Mouse (Mus musculus) liver, embryonic 13.5 days (tissue): ENCODE measurements at regions not wholly inside any gene's neighbourhood (a gene's known extent, or its start where the extent isn't known, plus 50 kb on each side); places are given as distances from the start of the nearest gene placed in this dataset.
A peak's percentile ranks its signal among the peaks of the same experiment; 100 is the strongest.

Experiments used
- ATAC-seq: fragments of 200-750 bp; cut with Nextera tagmentation; 2 replicates; pipeline ENCODE4 v1.8.0; 2017; ENCODE audit warnings: low read depth, mild to moderate bottlenecking, moderate number of reproducible peaks, moderate library complexity
- DNase-seq: peaks from one replicate; pipeline ENCODE4 v3.0.0; 2022
- H3K27ac ChIP-seq: fragments of 300-500 bp; sonication (generic); 2 replicates; pipeline ENCODE4 v1.5.1; 2015; ENCODE audit warnings: moderate library complexity, mild to moderate bottlenecking, inconsistent platforms
- H3K27me3 ChIP-seq: fragments of 300-500 bp; sonication (generic); 2 replicates; pipeline ENCODE4 v1.6.1; 2015; ENCODE audit warnings: mild to moderate bottlenecking, inconsistent platforms
- H3K36me3 ChIP-seq: fragments of 300-500 bp; sonication (generic); 2 replicates; pipeline ENCODE4 v1.6.1; 2015; ENCODE audit warnings: mild to moderate bottlenecking, inconsistent platforms
- H3K4me1 ChIP-seq: fragments of 300-500 bp; sonication (generic); replicated peaks from 2 replicates; pipeline ENCODE4 v1.6.1; 2015; ENCODE audit warnings: inconsistent platforms
- H3K4me2 ChIP-seq: fragments of 300-500 bp; sonication (generic); 2 replicates; pipeline ENCODE4 v1.6.1; 2015; ENCODE audit warnings: inconsistent platforms, mild to moderate bottlenecking, moderate library complexity
- H3K4me3 ChIP-seq: fragments of 300-500 bp; sonication (generic); replicated peaks from 2 replicates; pipeline ENCODE4 v1.5.1; 2015; ENCODE audit warnings: mild to moderate bottlenecking, inconsistent platforms
- H3K9ac ChIP-seq: fragments of 300-500 bp; sonication (generic); 2 replicates; pipeline ENCODE4 v1.6.1; 2015; ENCODE audit warnings: mild to moderate bottlenecking, inconsistent platforms
- H3K9me3 ChIP-seq: fragments of 300-500 bp; sonication (generic); replicated peaks from 2 replicates; pipeline ENCODE4 v1.6.1; 2016; ENCODE audit warnings: inconsistent platforms
- WGBS: fragments of 180-500 bp; shearing (Covaris S2); methylation state at CpG from one replicate; pipeline ENCODE4 v1.1.7; 2015; ENCODE audit not compliant: insufficient replicate concordance; 5-methylcytosine and 5-hydroxymethylcytosine counted together

DNA sequence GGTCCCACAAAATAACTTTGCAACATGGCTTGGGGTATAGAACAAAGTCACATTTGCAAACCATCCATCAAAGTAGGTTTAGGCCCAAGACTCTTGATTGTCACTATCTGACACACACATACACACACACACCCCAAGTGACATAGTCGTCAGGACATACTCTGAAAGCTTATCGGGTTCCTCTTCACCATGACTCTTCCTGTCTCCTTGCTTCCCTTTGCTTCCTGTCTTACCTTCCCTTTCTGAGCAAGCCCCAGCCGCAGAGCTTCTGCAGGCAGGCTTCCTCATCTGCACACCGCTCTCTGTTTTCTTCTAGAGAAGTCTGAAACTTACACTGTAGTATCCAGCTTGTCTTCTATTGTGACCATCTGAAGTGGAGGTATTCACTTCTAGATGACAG lies 368.9 kb downstream of the H2al1j start:
- Histone ChIP-seq H3K27ac (no peak overlapping the region), H3K36me3 (no peaks in the 10 kb centered on the region), H3K4me2 (no peak overlapping the region), H3K4me3 (no peak overlapping the region), H3K9ac (no peak overlapping the region), H3K27me3 (no peaks in the 10 kb centered on the region), H3K9me3 (no peaks in the 10 kb centered on the region), H3K4me1 (peaks cover 27% of the 10 kb centered on the region)
- DNase-seq (peak; percentile 5), ATAC-seq (peak; percentile 84)
- 39% methylated on average over 4 of the region's 4 CpGs for WGBS

DNA sequence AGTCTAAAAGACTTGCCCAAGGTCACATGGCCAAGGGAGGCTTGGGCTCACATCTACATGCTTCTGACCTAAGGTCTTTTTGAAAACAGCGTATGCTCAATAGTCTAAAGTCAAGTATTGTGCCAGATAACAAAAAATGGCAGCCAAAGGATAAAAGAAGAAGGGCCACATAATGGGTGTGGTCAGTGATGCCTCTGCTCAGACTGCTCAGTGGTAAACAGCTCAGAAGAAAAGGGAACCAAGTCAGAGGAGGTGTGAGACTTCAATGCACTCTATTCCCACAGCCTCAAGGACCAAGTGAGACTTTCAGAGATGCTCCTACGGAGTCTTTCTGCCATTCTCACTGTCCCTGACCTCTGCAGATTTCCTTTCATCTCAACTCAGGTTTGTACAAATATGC lies 373.5 kb downstream of the H2al1j start:
- H3K4me2 ChIP-seq, result no peak overlapping the region
- DNase-seq (no peak), ATAC-seq (no peak)
- H3K27me3 ChIP-seq, result no peaks in the 10 kb centered on the region
- H3K4me1 ChIP-seq, result peaks cover 10% of the 10 kb centered on the region
- H3K27ac ChIP-seq, result no peak overlapping the region
- no peak overlapping the region for H3K4me3 ChIP-seq
- no peaks in the 10 kb centered on the region for H3K9me3 ChIP-seq
- no peak overlapping the region for H3K9ac ChIP-seq
- H3K36me3 ChIP-seq, result no peaks in the 10 kb centered on the region
- WGBS, result 60% methylated on average over 2 of the region's 2 CpGs

DNA sequence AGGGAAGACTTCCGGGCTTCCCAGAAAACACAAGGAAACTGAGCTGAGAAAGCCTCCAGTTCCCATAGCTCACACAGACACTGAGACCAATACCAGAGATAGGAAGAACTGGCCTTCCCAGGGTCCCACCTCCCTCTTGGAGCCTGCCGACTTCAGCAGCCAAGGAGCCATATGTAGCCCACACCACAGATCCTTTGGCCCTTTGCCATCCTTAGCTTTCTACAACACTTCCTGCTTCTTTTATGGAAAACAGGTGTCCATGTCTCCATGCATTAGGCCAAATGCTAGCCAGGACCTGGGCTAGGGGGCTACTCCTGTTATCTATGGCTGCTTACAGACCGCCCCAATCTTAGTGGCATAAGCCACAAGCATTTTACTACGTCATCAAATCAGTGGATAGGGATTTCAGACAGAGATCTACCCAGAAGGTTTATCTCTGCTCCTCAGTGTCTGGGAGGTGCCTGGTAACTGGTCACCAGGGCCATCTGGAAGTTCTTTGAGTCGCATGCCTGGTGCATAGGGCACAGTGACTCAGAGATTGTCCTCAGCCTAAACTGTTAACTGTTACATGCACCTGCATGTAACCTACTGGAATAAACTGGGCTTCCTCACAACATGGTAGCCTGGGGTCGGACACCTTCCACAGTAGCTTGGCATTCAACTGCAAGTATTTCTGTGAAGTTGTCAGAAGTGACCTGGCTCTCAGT lies 378.4 kb downstream of the H2al1j start:
- ATAC-seq (no peak), DNase-seq (no peak)
- Histone ChIP-seq H3K9ac (no peak overlapping the region), H3K4me2 (no peak overlapping the region), H3K27ac (no peak overlapping the region), H3K4me3 (no peak overlapping the region), H3K4me1 (no peaks in the 10 kb centered on the region), H3K27me3 (0 out of 2 replicates have a peak, but pooled peaks cover 4% of the 10 kb centered on the region), H3K9me3 (no peaks in the 10 kb centered on the region), H3K36me3 (no peaks in the 10 kb centered on the region)
- WGBS, result 47% methylated on average over 6 of the region's 6 CpGs

DNA sequence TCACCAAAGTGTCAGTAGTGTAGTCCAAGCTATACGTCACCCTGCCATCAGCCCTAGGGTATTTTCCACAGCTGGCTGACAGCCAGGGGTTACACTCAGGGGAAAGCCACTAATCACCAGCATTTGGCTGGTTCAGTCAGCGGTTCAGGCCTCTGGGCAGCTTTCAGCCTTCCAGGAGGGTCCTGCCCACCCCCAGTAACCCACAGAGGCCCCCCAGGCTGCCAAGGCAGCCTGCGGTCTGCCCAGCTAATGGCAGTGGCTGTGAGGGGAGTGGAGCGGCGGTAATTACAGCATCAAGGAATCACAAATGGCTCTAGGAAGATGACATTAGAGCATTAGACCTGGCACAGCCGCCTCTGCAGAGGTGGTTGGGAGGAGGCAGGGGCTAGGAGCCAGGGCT lies 379.7 kb downstream of the H2al1j start:
- WGBS, result 55% methylated on average over 6 of the region's 6 CpGs
- H3K36me3 ChIP-seq, result no peaks in the 10 kb centered on the region
- H3K4me1 ChIP-seq, result no peaks in the 10 kb centered on the region
- H3K27me3 ChIP-seq, result 0 out of 2 replicates have a peak, but pooled peaks cover 4% of the 10 kb centered on the region
- ATAC-seq (no peak), DNase-seq (no peak)
- H3K9me3 ChIP-seq, result no peaks in the 10 kb centered on the region
- no peak overlapping the region for H3K4me2 ChIP-seq
- H3K9ac ChIP-seq, result no peak overlapping the region
- no peak overlapping the region for H3K27ac ChIP-seq
- H3K4me3 ChIP-seq, result no peak overlapping the region

DNA sequence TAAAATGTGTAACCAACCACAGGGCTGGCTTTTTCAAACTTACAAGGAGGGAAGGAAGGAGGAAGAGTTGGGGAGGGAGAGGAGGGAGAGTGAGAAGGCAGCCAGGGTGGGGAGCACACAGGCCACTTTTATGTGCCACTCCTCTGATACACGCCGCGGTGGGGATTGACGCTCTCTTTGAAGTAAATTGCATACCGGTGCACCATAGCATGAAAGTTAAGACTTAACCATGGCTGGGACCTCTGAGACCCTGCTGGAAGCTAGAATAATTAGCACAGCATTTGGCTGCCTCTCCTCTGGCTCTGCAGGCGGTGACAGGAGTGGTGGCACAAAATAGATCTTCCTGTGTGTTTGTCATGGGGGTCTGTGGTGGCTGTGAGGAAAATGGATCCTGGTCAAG lies 380.7 kb downstream of the H2al1j start:
- Histone ChIP-seq H3K4me1 (no peaks in the 10 kb centered on the region), H3K27ac (no peak overlapping the region), H3K4me2 (no peak overlapping the region), H3K9me3 (no peaks in the 10 kb centered on the region), H3K9ac (no peak overlapping the region), H3K27me3 (0 out of 2 replicates have a peak, but pooled peaks cover 4% of the 10 kb centered on the region), H3K36me3 (no peaks in the 10 kb centered on the region), H3K4me3 (no peak overlapping the region)
- no peak for ATAC-seq
- no peak for DNase-seq
- 52% methylated on average over 6 of the region's 6 CpGs for WGBS

GRCm38 (mm10) chrX:11709326-11709725 lies 381.7 kb downstream of the H2al1j start:
- H3K9ac ChIP-seq, result no peak overlapping the region
- no peak overlapping the region for H3K4me3 ChIP-seq
- 0 out of 2 replicates have a peak, but pooled peaks cover 4% of the 10 kb centered on the region for H3K27me3 ChIP-seq
- H3K4me2 ChIP-seq, result no peak overlapping the region
- H3K27ac ChIP-seq, result no peak overlapping the region
- DNase-seq, result no peak
- H3K36me3 ChIP-seq, result no peaks in the 10 kb centered on the region
- no peak for ATAC-seq
- H3K9me3 ChIP-seq, result no peaks in the 10 kb centered on the region
- H3K4me1 ChIP-seq, result no peaks in the 10 kb centered on the region
- WGBS, result 64% methylated on average over 4 of the region's 4 CpGs

DNA sequence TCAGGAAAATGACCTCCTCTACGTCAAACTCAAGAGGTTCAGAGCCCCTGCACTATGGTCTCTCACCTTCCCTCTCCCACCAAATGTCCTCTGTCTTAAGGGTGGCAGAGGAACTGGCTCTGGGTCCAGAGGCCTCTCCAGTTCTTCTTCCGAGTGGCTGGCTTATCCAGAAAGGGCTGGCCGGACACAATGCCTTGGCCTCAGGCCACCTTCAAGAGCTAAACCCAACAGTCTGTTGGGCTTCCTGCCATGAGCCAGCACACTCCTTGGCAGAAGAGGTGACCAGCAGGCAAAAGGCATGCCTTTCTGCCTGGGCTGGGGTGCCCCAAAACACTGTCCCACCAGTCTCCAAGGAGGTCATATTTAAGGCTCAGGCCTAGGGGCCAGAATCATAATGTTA lies 385.8 kb downstream of the H2al1j start:
- H3K4me2 ChIP-seq, result no peak overlapping the region
- DNase-seq (no peak), ATAC-seq (no peak)
- 79% methylated on average over 3 of the region's 3 CpGs for WGBS
- no peaks in the 10 kb centered on the region for H3K27me3 ChIP-seq
- H3K27ac ChIP-seq, result no peak overlapping the region
- H3K36me3 ChIP-seq, result no peaks in the 10 kb centered on the region
- no peaks in the 10 kb centered on the region for H3K4me1 ChIP-seq
- no peaks in the 10 kb centered on the region for H3K9me3 ChIP-seq
- H3K9ac ChIP-seq, result no peak overlapping the region
- no peak overlapping the region for H3K4me3 ChIP-seq

DNA sequence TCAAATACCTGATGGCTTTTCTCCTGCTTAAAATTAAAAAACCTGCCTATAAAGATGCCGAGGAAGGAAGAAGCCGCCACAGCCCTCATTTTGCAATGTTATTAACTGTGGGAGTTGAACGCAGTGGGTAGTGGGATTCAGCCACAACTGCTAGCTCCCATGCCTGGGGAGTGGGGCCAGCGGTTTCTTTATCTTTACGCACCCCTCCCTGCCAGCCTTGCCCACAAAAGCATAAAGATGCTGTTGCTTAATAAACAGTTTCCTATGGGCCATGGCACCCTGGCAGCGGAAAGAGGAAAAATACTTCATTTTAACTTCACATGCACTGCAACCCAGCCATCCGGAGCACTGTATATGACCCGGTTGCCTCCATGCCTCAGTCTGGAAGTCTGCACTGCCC lies 389.2 kb downstream of the H2al1j start:
- no peak overlapping the region for H3K4me2 ChIP-seq
- H3K27me3 ChIP-seq, result no peaks in the 10 kb centered on the region
- H3K4me3 ChIP-seq, result no peak overlapping the region
- WGBS, result 57% methylated on average over 8 of the region's 8 CpGs
- ATAC-seq, result no peak
- H3K4me1 ChIP-seq, result no peaks in the 10 kb centered on the region
- no peak for DNase-seq
- no peaks in the 10 kb centered on the region for H3K9me3 ChIP-seq
- H3K36me3 ChIP-seq, result no peaks in the 10 kb centered on the region
- no peak overlapping the region for H3K27ac ChIP-seq
- H3K9ac ChIP-seq, result no peak overlapping the region

DNA sequence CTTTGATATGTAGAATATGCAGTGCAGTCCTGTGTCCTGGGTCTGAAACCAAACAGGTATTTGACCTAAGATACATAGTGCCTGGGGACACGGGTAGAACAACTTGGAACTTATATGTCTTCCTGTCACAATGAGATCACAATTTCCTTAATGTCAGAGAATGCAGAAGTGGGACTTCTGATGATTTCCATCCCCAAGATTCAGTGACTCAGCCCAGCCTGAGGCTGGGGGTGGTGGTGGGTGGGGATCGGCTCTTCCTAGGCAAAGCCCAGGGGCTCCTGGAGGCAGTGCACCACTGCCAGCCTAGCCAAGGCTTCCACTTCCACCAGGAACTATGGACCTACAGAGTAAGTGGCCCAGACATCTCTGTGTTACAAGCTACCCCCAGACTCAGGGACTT lies 391.2 kb downstream of the H2al1j start:
- Histone ChIP-seq H3K9ac (no peak overlapping the region), H3K4me1 (no peaks in the 10 kb centered on the region), H3K36me3 (no peaks in the 10 kb centered on the region), H3K27ac (no peak overlapping the region), H3K9me3 (no peaks in the 10 kb centered on the region), H3K4me3 (no peak overlapping the region), H3K27me3 (no peaks in the 10 kb centered on the region), H3K4me2 (no peak overlapping the region)
- DNase-seq (no peak), ATAC-seq (no peak)
- WGBS, result 53% methylated on average over 2 of the region's 2 CpGs

GRCm38 (mm10) chrX:11720517-11720916 lies 392.9 kb downstream of the H2al1j start:
- Histone ChIP-seq H3K36me3 (no peaks in the 10 kb centered on the region), H3K4me2 (no peak overlapping the region), H3K4me1 (no peaks in the 10 kb centered on the region), H3K4me3 (no peak overlapping the region), H3K27me3 (no peaks in the 10 kb centered on the region), H3K9me3 (no peaks in the 10 kb centered on the region), H3K27ac (no peak overlapping the region), H3K9ac (no peak overlapping the region)
- ATAC-seq, result no peak
- WGBS, result 71% methylated on average over 7 of the region's 7 CpGs
- DNase-seq, result no peak

DNA sequence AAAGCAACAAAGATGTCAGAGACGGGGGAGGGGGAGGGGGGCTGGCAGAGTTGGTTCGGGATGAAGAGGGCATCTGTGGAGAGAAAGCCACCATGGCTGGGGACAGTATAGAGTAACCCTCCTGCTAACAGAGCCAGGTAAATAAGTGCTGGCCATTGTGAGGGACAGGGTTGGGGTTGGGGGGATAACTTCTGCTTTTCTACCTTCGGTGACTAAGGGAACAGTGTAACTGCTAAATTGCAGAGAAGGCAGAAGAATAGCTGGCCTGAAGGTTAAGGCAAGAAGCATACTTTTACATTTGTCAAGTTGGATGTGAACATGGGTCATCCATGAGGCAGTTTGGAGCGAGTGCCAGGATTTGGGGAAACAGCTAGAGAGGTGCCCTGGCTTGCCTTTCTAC lies 395.1 kb downstream of the H2al1j start:
- DNase-seq (no peak), ATAC-seq (no peak)
- Histone ChIP-seq H3K36me3 (no peaks in the 10 kb centered on the region), H3K4me1 (no peaks in the 10 kb centered on the region), H3K9me3 (no peaks in the 10 kb centered on the region), H3K4me3 (no peak overlapping the region), H3K4me2 (no peak overlapping the region), H3K27me3 (no peaks in the 10 kb centered on the region), H3K27ac (no peak overlapping the region), H3K9ac (no peak overlapping the region)
- 38% methylated on average over 4 of the region's 4 CpGs for WGBS

GRCm38 (mm10) chrX:11724718-11725117 lies 397.1 kb downstream of the H2al1j start:
- DNase-seq, result no peak
- H3K27ac ChIP-seq, result no peak overlapping the region
- no peak for ATAC-seq

More at GRCm38 (mm10) chrX:11724718-11725117, 397.1 kb downstream of the H2al1j start:
- Histone ChIP-seq H3K4me3 (no peak overlapping the region), H3K9ac (no peak overlapping the region), H3K4me1 (no peaks in the 10 kb centered on the region), H3K4me2 (no peak overlapping the region), H3K27me3 (no peaks in the 10 kb centered on the region), H3K9me3 (no peaks in the 10 kb centered on the region), H3K36me3 (no peaks in the 10 kb centered on the region)
- WGBS, result 67% methylated on average over 8 of the region's 8 CpGs
